Mouse (Mus musculus) lung, postnatal 25 days (tissue): ENCODE measurements around the gene Vmn2r101.

Experiments
- DNase-seq: peaks from one replicate; pipeline ENCODE4 v3.0.0; 2022; ENCODE audit warnings: low spot score

Vmn2r101 gene

GRCm38 (mm10) chr17:19576927-19577326 is at the start of gene Vmn2r101:
Vmn2r101 (plus strand) TSS chr17:19577227.
- DNase-seq: no peak

DNA sequence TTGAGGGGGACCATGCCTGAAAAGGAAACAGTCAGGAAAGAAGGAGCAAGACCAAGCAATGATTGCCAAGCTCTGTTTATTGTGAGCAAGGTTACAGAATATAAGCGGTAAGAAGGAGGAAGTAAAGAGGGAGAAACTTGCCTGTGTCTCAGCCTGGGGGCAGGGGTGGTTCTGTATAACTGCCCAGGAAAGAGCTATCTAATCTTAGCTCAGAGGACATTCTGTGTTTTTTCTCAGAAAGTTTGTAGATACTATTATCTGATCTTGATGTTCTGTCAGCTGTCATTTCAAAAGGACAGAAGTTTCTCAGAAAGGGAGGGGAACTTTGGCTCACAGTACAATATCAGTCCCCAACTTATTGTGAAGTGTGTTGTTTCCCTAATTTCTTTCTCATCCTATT is 52.3 kb downstream of the Vmn2r101 start:
- no peak for DNase-seq

DNA sequence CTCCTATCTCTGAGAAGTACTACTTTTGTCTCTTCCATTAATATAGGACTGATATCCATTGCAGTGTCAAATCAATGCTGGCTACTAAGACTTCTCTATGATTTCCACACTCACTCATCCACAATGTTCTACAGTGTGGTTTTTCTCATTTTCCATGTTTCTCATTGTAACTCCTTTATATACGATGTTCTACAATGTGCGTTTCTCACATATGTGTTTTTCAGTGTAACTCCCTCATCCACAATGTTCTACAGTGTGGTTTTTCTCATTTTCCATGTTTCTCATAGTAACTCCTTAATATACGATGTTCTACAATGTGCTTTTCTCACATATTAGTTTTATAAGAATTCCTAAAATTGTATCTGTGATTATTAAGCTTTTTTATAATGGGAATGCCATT is 81.4 kb downstream of the Vmn2r101 start:
- no peak for DNase-seq

DNA sequence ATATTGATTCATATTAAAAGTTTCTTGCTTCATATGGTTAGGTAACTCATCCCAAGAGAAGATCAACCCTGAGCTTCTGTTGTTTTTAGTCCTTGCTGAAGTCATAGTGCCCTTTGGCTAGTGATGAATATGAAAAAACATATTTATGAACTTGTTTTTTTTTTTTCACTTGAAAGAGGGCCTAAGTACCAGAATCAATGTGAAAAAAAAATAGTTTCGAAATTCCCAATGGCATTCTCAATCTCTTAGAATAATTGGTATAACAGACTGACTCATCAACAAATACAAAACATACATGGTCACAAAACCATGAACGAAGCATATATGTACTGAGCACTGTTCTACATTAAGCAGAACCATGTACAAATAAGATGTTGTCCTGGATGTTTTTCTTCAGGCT is 83.0 kb downstream of the Vmn2r101 start, which contains the start of gene Vmn2r102:
Gene Vmn2r102 (plus strand): TSS at position 301 of the 400 bp plus-strand sequence.
- DNase-seq: no peak
